ENCODE assay signal across 29 mouse cellular contexts in genomic region chr1:119936861-119937260, GRCm38 (mm10). TPM values are rescaled to one million over a fixed set of nuclear protein-coding genes. Genes with fewer than 3 reads are reported as not detected.
DNase-seq lines count a peak whose midpoint lies in the region; ATAC-seq lines count a peak whose summit lies in the region.
"Had no signal": no experiment of that assay in that cellular context is flagged by ENCODE, and none has a peak within 500 bp of the region (broad histone marks: within the 10 kb centered on the region; RNA-seq: fewer than 3 reads in every experiment).

No protein-coding gene starts in this region.

- no peak overlapping the region for H3K4me3 ChIP-seq in kidney, embryonic 16.5 days (ENCODE audit: low read length)
- H3K4me3 ChIP-seq: embryonic facial prominence, embryonic 15.5 days; forebrain, embryonic 15.5 days; heart, adult 2 months; heart, embryonic 15.5 days; limb, embryonic 15.5 days; lung, embryonic 15.5 days; megakaryocyte, embryonic 14.5 days; myocyte; neural tube, embryonic 15.5 days had no signal

- H3K27ac ChIP-seq in kidney, embryonic 16.5 days (ENCODE audit: low read length) = no peak overlapping the region
- H3K27ac ChIP-seq: embryonic facial prominence, embryonic 15.5 days; forebrain, embryonic 15.5 days; heart, adult 2 months; heart, embryonic 15.5 days; hindbrain, postnatal 0 days; limb, embryonic 15.5 days; liver, embryonic 14.5 days; lung, embryonic 15.5 days; neural tube, embryonic 15.5 days had no signal

- H3K9me3 ChIP-seq in kidney, embryonic 16.5 days (ENCODE audit: low read length) = no peaks in the 10 kb centered on the region
- H3K9me3 ChIP-seq: embryonic facial prominence, embryonic 15.5 days; forebrain, embryonic 15.5 days; heart, embryonic 15.5 days; limb, embryonic 15.5 days; lung, embryonic 15.5 days; neural tube, embryonic 15.5 days had no signal

- 12% methylated on average over 7 of the region's 7 CpGs for WGBS in kidney, embryonic 16.5 days

- no peak for DNase-seq in frontal cortex, postnatal 25 days (ENCODE audit: low spot score in 2 of 2)
- DNase-seq in kidney, postnatal 25 days = no peak
- peak; percentile 24 for DNase-seq in brain, adult 2 months (ENCODE audit: low read depth, low spot score)
- DNase-seq in retina, embryonic 14.5 days (ENCODE audit: low spot score) = peak; percentile 4
- DNase-seq: adrenal gland, adult 2 months; cerebellum, adult 18-20 months; cerebellum, postnatal 25 days; gastrocnemius, postnatal 25 days; heart, adult 2 months; heart, postnatal 36 days; lung, postnatal 36 days; right cerebral cortex, postnatal 14 days; spleen, adult 18-20 months; thymus, postnatal 14 days had no signal

- no peak overlapping the region for H3K9ac ChIP-seq in kidney, embryonic 16.5 days (replicated peaks; ENCODE audit: low read length)
- H3K9ac ChIP-seq: embryonic facial prominence, embryonic 15.5 days; forebrain, embryonic 15.5 days; heart, embryonic 15.5 days; limb, embryonic 15.5 days; liver, embryonic 14.5 days; lung, embryonic 15.5 days; neural tube, embryonic 15.5 days had no signal

- H3K27me3 ChIP-seq in kidney, embryonic 16.5 days (ENCODE audit: insufficient read depth, low read length) = no peaks in the 10 kb centered on the region
- H3K27me3 ChIP-seq: embryonic facial prominence, embryonic 15.5 days; forebrain, embryonic 15.5 days; heart, embryonic 15.5 days; limb, embryonic 15.5 days; lung, embryonic 15.5 days; neural tube, embryonic 15.5 days had no signal

- peaks cover 6% of the 10 kb centered on the region; the same call in 1 of the 2 replicates for H3K4me1 ChIP-seq in kidney, embryonic 16.5 days (ENCODE audit: insufficient read depth, low read length)
- H3K4me1 ChIP-seq: embryonic facial prominence, embryonic 15.5 days; forebrain, embryonic 15.5 days; heart, embryonic 15.5 days; limb, embryonic 15.5 days; lung, embryonic 15.5 days; megakaryocyte, embryonic 14.5 days; neural tube, embryonic 15.5 days had no signal

- H3K36me3 ChIP-seq in kidney, embryonic 16.5 days (ENCODE audit: insufficient read depth, low read length) = no peaks in the 10 kb centered on the region
- H3K36me3 ChIP-seq: embryonic facial prominence, embryonic 15.5 days; forebrain, embryonic 15.5 days; heart, embryonic 15.5 days; limb, embryonic 15.5 days; lung, embryonic 15.5 days; neural tube, embryonic 15.5 days had no signal

- ATAC-seq in frontal cortex, adult (ENCODE audit: low TSS enrichment) = peak; percentile 50; the same call in 1 of the 2 replicates
- peak; percentile 82 for ATAC-seq in kidney, embryonic 16.5 days (ENCODE audit: low FRiP score, low TSS enrichment)
- ATAC-seq in activated CD4-positive, CD25-positive, alpha-beta regulatory T cell, adult 4 months = no peak
- ATAC-seq: forebrain, embryonic 15.5 days; hindbrain, postnatal 0 days; intestine, postnatal 0 days; midbrain, embryonic 16.5 days had no signal

- H3K4me2 ChIP-seq in kidney, embryonic 16.5 days (replicated peaks; ENCODE audit: low read depth, low read length) = no peak overlapping the region
- H3K4me2 ChIP-seq: embryonic facial prominence, embryonic 15.5 days; forebrain, embryonic 15.5 days; heart, embryonic 15.5 days; limb, embryonic 15.5 days; lung, embryonic 15.5 days; neural tube, embryonic 15.5 days had no signal

RNA-seq across cellular contexts. Expression of gene Tmem177, which starts 23.9 kb away (rescaled TPM):
- 8.7 and 9.2 TPM in 2 replicates for polyA plus RNA-seq in kidney, embryonic 16.5 days (2015; fragmentation: Nextera tagmentation; extraction: Ambion mirVana)
- 1 to 10 TPM; 5.6 to 6.0 TPM for polyA plus RNA-seq in activated CD4-positive, CD25-positive, alpha-beta regulatory T cell, adult 4 months (2017; shearing (Covaris generic))

Comparison
In these comparisons a context has a peak if more than half of its experiments do, and no peak if none do; other contexts are left out.
1. DNase-seq: peak in brain, adult 2 months (single experiment) and retina, embryonic 14.5 days (single experiment); none in frontal cortex, postnatal 25 days (0 of 2) and kidney, postnatal 25 days (0 of 2).